Mouse (Mus musculus) spleen, embryonic (tissue): ENCODE data around the gene Ralb.

Source experiments
- CTCF ChIA-PET: fragments of 350-600 bp; sonication (Branson Sonifier 250); formaldehyde crosslinking; loops from one replicate; lab custom pipeline; 2022; lab: Charles Lee

Gene Ralb

GRCm38 (mm10) chr1:119456671-119457527, 47.7 kb downstream of the Ralb start:
- CTCF ChIA-PET: interaction anchor here (0.6 to 1.1 kb wide), 2 partner anchors 28 to 44 kb away, joined by 4 to 6 read pairs; no protein-coding TSS in a partner anchor

- CTCF ChIA-PET: no interaction called here
Measured at GRCm38 (mm10) chr1:119453731-119454130, 50.9 kb downstream of the Ralb start.

GRCm38 (mm10) chr1:119451417-119451816, 53.2 kb downstream of the Ralb start:
- CTCF ChIA-PET: no interaction called here

- CTCF ChIA-PET: no interaction called here
Measured at GRCm38 (mm10) chr1:119450651-119451345, 53.8 kb downstream of the Ralb start.

- CTCF ChIA-PET: interaction anchor here (0.6 kb wide), 1 partner anchor 229 kb away, joined by 6 read pairs; no protein-coding TSS in a partner anchor
Measured at GRCm38 (mm10) chr1:119446753-119447283, 57.8 kb downstream of the Ralb start.

- CTCF ChIA-PET: no interaction called here
Measured at GRCm38 (mm10) chr1:119443591-119444350, 60.8 kb downstream of the Ralb start.

- CTCF ChIA-PET: no interaction called here
Measured at GRCm38 (mm10) chr1:119442901-119443300, 61.7 kb downstream of the Ralb start.

- CTCF ChIA-PET: no interaction called here
Measured at GRCm38 (mm10) chr1:119438105-119438637, 66.4 kb downstream of the Ralb start.

- CTCF ChIA-PET: no interaction called here
Measured at GRCm38 (mm10) chr1:119437401-119437800, 67.2 kb downstream of the Ralb start.

GRCm38 (mm10) chr1:119424141-119424860, 80.3 kb downstream of the Ralb start:
- CTCF ChIA-PET: no interaction called here

- CTCF ChIA-PET: no interaction called here
Measured at GRCm38 (mm10) chr1:119423510-119423909, 81.1 kb downstream of the Ralb start.

GRCm38 (mm10) chr1:119422460-119423015, 82.1 kb downstream of the Ralb start:
- CTCF ChIA-PET: no interaction called here

- CTCF ChIA-PET: no interaction called here
Measured at GRCm38 (mm10) chr1:119421576-119422421, 82.8 kb downstream of the Ralb start, which contains the start of gene Inhbb. Gene Inhbb (minus strand): TSS chr1:119422248.

- CTCF ChIA-PET: no interaction called here
Measured at GRCm38 (mm10) chr1:119420984-119421575, 83.5 kb downstream of the Ralb start.
